Mouse (Mus musculus) E14TG2a.4 (cell line): ENCODE data around the gene Vat1.

Experiments
- CTCF ChIP-seq: conservative IDR thresholded peaks from 2 replicates; pipeline ENCODE4 v1.5.1; 2014; ENCODE audit warnings: low read length
- NANOG ChIP-seq: IDR thresholded peaks from 2 replicates; pipeline ENCODE4 v1.6.1; 2014; ENCODE audit warnings: borderline replicate concordance, low read length, mixed read lengths

DNA sequence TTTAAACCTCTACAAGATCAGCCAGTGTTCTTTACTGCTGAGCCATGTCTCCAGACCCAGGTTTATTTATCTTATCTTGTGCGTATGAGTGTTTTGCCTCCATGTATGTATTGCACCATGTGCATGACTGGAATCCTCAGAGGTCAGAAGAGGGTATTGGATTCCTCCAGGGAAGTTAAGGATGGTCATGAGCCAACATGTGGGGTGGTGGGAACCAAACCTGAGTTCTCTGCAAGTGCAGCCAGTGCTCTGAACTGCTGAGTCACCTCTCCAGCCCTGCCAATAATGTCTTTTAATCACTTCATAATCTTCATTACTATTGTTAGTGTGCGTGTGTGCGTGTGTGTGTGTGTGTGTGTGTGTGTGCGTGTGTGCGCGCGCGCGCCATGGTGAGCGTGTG lies 14.5 kb downstream of the Vat1 start:
- no peak for TF ChIP-seq CTCF
- no peak for TF ChIP-seq NANOG
